Mouse (Mus musculus) CH12.LX (cell line): ENCODE results near the gene Qpctl.

Source experiments
- CTCF ChIP-seq, 2 experiments: IDR thresholded peaks in 1 of 2; conservative IDR thresholded peaks in 1 of 2; 2 replicates each; pipeline ENCODE4 v1.5.1; 2011 to 2012; ENCODE audit warnings: low read depth in 2 of 2, low read length in 2 of 2, improper control_type of control experiment in 1 of 2, inconsistent platforms in 1 of 2, mild to moderate bottlenecking in 1 of 2, moderate library complexity in 1 of 2
- EP300 ChIP-seq: IDR thresholded peaks from 2 replicates; pipeline ENCODE4 v1.6.1; 2011; ENCODE audit warnings: low read length, improper control_type of control experiment
- JUND ChIP-seq: conservative IDR thresholded peaks from 2 replicates; pipeline ENCODE4 v1.6.1; 2011; ENCODE audit warnings: low read depth, low read length, improper control_type of control experiment
- MAX ChIP-seq: IDR thresholded peaks from 2 replicates; pipeline ENCODE4 v1.6.1; 2011; ENCODE audit warnings: low read length, improper control_type of control experiment
- MXI1 ChIP-seq: IDR thresholded peaks from 2 replicates; pipeline ENCODE4 v1.6.1; 2011; ENCODE audit warnings: mild to moderate bottlenecking, low read depth, low read length, improper control_type of control experiment
- MYC ChIP-seq: IDR thresholded peaks from 2 replicates; pipeline ENCODE4 v1.6.1; 2011; ENCODE audit warnings: low read depth, mild to moderate bottlenecking, improper control_type of control experiment, low read length
- NELFE ChIP-seq: IDR thresholded peaks from 2 replicates; pipeline ENCODE4 v1.6.1; 2011; ENCODE audit warnings: low read depth, low read length, improper control_type of control experiment
- POLR2A ChIP-seq: IDR thresholded peaks from 2 replicates; pipeline ENCODE4 v1.6.1; 2011; ENCODE audit warnings: low read depth, mild to moderate bottlenecking, improper control_type of control experiment, low read length
- TCF12 ChIP-seq: IDR thresholded peaks from 2 replicates; pipeline ENCODE4 v1.6.1; 2014; ENCODE audit warnings: low read depth, mild to moderate bottlenecking, inconsistent platforms, low read length, improper control_type of control experiment
- USF1 ChIP-seq: IDR thresholded peaks from 2 replicates; pipeline ENCODE4 v1.6.1; 2014; ENCODE audit warnings: low read depth, mild to moderate bottlenecking, inconsistent platforms, low read length, improper control_type of control experiment
- USF2 ChIP-seq: conservative IDR thresholded peaks from 2 replicates; pipeline ENCODE4 v1.6.1; 2011; ENCODE audit warnings: low read depth, low read length, improper control_type of control experiment
- ZKSCAN1 ChIP-seq: IDR thresholded peaks from 2 replicates; pipeline ENCODE4 v1.6.1; 2012; ENCODE audit warnings: low read depth, inconsistent platforms, low read length, improper control_type of control experiment, borderline replicate concordance
- ZMIZ1 ChIP-seq: IDR thresholded peaks from 2 replicates; pipeline ENCODE4 v1.6.1; 2012; ENCODE audit warnings: low read depth, mild to moderate bottlenecking, inconsistent platforms, low read length, improper control_type of control experiment

- TF ChIP-seq USF2 (no peak), ZKSCAN1 (no peak), POLR2A (no peak), NELFE (no peak), TCF12 (no peak), ZMIZ1 (no peak), MAX (no peak), CTCF (conservative IDR thresholded peaks at IDR 0.05 in 1 of 2, IDR thresholded peaks at IDR 0.05 in 1 of 2; ENCODE audit: low read depth in 2 of 2, low read length in 2 of 2) (no peak), JUND (no peak), EP300 (no peak), MYC (no peak), USF1 (no peak), MXI1 (no peak)
Measured at GRCm38 (mm10) chr7:19136673-19137334, 12.3 kb downstream of the Qpctl start.
